Mouse (Mus musculus) left cerebral cortex, postnatal 25 days (tissue): ENCODE results near the gene Vapa. TPM values are rescaled to one million over a fixed set of nuclear protein-coding genes. Genes with fewer than 3 reads are reported as not detected.
A peak's percentile ranks its signal among the peaks of the same experiment; 100 is the strongest.
"Not testable (repeated sequence)": the region's sequence is repeated elsewhere in the genome, so short reads cannot be mapped to it uniquely, and the experiment has no call there.

Experiments used
- DNase-seq, 2 experiments: peaks; one replicate each; pipeline ENCODE4 v3.0.0; 2022; ENCODE audit warnings: low spot score in 2 of 2, mixed read lengths in 1 of 2
- intact Hi-C: fragments of 180-260 bp; cut with DNase I; formaldehyde crosslinking; loops from one replicate; pipeline ENCODE4 v1.15.1; 2025
- total RNA-seq, 2 experiments: library from RNA; stranded (reverse); gene quantifications; 2 replicates each; pipeline ENCODE4 v1.2.3; 2021

Gene Vapa
- total RNA-seq, 2 experiments from 2014 or later: 162 to 181 TPM

DNA sequence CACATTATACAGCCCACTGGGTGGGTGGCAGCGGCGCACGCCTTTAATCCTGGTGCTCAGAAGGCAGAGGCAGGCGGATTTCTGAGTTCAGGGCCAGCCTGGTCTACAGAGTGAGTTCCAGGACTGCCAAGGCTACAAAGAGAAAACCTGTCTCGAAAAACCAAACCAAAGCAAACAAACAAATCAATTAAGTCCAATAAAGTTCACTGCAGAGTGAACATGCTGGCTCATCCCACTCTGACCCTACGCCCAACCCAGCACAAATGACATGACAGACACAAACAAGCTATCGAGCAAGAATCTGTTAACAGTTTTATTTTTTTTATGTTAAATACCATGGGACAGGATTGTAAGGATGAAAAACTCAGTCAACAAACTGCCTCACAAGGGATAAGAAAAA is 33.6 kb downstream of the Vapa start:
- no peak for DNase-seq
- intact Hi-C loops: no loop called here

GRCm38 (mm10) chr17:65575339-65575738 is 38.0 kb downstream of the Vapa start:
- intact Hi-C loops: no loop called here
- DNase-seq: peak in 1 of 2 experiments; percentile 56

DNA sequence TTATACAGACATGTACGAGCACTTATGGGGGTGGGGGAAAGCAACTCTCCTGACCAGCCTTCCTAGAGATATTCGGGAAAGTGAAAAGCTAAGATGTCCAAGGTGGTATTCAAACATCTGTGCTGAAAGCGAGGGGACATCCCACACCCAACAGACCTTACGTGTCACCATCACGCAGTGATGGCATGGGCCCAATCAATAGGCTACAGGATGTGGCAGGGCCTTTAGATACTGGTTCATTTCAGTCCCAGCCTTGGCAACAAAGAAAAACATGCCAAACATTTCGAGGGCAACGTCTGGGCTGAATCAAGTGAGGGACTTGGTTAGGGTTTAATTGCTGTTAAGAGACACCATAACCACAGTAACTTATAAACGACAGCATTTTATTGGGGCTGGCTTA is 38.5 kb downstream of the Vapa start:
- intact Hi-C loops: no loop called here
- no peak for DNase-seq

- intact Hi-C loops: no loop called here
- peak in 1 of 2 experiments; percentile 57 for DNase-seq
These were observed 41.5 kb downstream of the Vapa start for GRCm38 (mm10) chr17:65571866-65572265.

DNA sequence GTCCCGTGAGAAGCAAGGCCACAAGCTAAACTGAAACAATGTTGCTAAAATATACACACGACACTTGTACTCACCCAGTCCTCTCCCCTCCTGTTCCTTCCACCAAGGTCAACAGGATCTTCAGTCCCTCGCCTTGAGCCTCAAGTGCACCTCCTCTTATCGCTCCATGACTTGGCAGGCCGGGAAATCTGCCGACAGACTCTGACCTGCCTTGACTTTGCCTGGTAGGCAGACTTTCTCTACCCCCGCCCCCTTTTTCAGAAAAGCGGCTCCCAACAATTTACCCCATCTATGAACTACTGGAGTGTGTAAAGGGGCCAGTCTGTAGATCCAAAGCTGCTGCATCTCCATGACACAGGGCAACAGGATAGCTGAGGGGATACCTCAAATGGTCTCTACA is 41.9 kb downstream of the Vapa start:
- intact Hi-C loops: no loop called here
- DNase-seq: no peak

DNA sequence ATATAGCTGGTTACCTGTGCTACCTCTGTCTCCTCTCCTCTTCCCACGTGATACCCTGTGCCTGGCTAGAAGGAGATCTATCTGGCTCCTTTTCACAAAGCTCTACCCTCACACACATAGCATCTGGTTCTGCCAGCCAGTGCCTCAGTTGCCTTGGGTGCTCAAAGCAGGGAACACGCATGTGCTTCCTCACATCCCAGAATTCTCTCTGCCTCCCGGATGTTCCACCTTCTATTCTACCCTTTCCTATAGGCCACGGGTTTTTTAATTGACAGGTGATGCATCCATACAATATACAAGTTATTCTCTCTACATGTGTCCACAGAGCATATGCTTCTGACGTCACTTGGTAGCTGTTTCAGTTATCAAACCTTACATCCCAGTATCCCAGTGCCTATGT is 49.2 kb downstream of the Vapa start:
- intact Hi-C loops: no loop called here
- DNase-seq: no peak

DNA sequence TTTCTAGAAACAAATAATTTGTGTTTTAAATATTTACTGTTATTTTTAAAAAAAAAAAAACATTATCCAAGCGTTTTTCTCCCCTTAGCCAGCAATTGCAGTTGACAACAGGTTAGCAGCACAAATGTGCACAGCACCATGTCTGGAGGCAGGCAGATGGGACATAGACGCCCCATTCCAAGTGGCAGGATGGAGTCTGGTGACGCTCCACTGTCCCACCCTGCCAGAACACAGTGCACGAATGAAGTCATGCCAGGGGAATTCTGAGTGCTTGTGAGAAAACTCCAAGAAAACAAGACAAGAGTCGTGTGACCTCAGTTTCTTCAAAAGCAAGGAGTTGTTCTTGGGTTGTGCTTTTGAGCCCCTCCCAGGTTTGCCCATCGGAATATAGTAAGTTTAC is 50.0 kb downstream of the Vapa start:
- intact Hi-C loops: no loop called here
- no peak for DNase-seq

DNA sequence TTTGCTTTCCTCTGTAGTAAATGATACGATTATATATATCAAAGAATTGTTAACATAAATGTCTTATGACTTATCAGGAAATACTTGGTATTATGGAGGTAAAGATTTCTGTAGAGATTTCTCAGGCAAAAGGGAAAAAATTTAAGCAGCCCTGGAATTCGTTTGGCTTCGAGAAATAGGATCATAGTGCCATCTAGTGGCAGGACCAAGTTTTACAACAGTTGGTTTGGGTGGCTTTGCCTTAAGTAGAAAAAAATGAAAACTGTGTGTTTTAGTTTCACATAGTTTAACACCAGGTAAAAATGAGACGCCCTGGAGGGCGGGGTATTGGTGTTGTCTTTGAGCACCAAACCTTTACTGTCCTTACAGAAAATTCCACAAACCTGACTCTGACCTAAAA is 50.6 kb downstream of the Vapa start:
- peak; percentile 73 to 83 for DNase-seq
- intact Hi-C loops: no loop called here

DNA sequence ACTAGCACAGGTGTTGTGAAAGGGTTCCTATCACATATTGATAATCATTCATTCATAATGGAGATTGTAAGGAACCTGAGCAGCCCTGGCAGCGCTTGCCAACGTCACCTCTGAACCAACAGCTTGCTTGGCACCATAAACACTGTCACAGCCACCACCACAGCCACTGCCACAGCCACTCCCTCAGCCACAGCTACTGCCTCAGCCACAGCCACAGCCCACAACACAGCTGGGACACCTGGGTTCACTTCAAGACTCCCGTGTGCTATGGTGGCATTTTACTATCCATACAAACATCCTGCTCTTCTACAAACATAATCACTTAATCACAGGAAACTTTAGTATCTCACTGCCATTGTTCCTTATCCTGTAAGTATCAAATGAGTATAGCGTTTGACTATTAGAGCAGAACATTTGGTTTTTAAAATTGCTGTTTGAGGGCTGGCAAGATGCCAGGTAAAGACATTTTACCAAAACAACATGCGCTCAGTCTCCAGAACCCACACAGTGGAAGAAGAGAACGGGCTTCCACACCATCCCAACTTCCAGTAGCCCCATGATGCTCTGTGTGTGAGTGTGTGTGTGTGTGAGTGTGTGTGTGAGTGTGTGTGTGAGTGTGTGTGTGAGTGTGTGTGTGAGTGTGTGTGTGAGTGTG is 51.9 kb downstream of the Vapa start:
- intact Hi-C loops: no loop called here
- no peak for DNase-seq

GRCm38 (mm10) chr17:65559273-65559672 is 54.1 kb downstream of the Vapa start:
- DNase-seq: no peak
- intact Hi-C loops: loop anchor here (10.0 kb wide), 1 partner anchor 954 kb away; the partner anchor contains the start of gene Man2a1

GRCm38 (mm10) chr17:65558788-65559187 is 54.6 kb downstream of the Vapa start:
- DNase-seq: no peak
- intact Hi-C loops: loop anchor here (10.0 kb wide), 1 partner anchor 954 kb away; the partner anchor contains the start of gene Man2a1

DNA sequence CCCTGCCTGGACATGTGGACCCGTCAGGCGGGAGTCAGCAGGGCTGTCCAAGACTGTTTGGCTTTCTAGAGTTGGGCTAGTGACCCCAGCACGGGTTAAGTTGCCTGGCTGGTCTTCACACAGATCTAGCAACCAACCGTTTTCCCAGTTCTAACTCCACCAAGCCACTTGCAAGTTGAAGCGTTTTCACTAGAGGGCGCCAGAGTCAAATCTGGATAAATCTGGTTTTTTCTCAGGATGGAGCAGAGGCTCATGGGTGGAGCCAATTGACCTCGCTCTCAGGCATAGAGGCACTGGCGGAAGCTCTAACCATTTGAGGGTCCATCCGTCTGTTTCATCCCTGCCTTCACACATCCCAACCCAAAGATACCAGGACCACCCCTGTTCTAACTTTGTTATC is 55.1 kb downstream of the Vapa start:
- intact Hi-C loops: loop anchor here (10.0 kb wide), 1 partner anchor 953 kb away; the partner anchor contains the start of gene Man2a1
- DNase-seq: peak; percentile 38 to 48

DNA sequence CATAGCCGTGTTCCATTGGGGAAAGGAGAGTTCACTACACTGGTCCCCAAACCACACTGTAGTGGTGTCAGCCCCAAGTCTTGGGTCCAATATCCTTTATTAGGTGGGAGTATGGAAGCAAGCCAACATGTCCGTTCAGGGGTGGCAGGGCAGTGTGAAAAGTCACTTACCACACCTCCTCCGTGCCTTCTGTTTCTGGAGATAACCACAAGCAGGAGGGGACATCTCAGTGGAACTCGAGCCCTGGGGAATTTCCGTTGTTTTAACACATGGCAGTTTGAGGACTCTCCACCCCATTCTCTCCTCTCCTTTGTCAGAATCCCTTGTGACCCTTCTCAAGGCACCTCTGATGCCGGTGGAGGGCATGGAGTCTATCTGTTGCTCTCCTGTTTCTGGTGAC is 56.1 kb downstream of the Vapa start:
- DNase-seq: no peak
- intact Hi-C loops: loop anchor here (10.0 kb wide), 1 partner anchor 952 kb away; the partner anchor contains the start of gene Man2a1

GRCm38 (mm10) chr17:65556798-65557197 is 56.6 kb downstream of the Vapa start:
- DNase-seq: peak in 1 of 2 experiments; percentile 23
- intact Hi-C loops: loop anchor here (10.0 kb wide), 1 partner anchor 952 kb away; the partner anchor contains the start of gene Man2a1

DNA sequence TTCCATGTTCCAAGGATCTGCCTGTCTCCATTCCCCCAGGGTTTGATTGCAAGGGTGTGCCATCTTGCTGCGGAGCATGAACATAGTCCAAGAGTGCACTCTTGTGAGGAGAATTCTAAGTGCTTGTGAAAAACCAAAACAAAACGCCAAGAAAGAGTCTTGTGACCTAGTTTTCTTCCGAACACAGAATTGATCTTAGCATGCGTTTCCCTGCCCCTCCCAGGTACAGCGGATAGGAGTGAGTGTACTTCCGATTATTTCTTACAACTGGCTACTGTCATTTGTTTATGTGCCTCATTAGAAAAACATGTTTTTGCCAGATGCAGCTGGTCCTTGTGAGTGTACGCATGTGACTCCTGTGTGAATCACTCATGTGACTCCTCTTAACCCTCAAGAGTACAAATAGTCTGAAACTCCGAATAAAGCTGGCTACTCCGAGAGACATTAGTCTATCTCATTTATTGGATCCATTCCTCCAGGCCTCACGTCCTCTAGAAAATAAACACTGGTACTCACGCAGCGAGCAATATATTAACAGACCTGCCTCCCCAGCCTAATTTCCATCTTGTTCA is 60.8 kb downstream of the Vapa start:
- intact Hi-C loops: loop anchor here (10.0 kb wide), 1 partner anchor 948 kb away; the partner anchor contains the start of gene Man2a1
- no peak for DNase-seq

- intact Hi-C loops: loop anchor here (10.0 kb wide), 1 partner anchor 946 kb away; the partner anchor contains the start of gene Man2a1
- DNase-seq: no peak
These were observed 63.0 kb downstream of the Vapa start for GRCm38 (mm10) chr17:65550357-65550756.

GRCm38 (mm10) chr17:65548698-65549365 is 64.5 kb downstream of the Vapa start:
- intact Hi-C loops: no loop called here
- no peak for DNase-seq

GRCm38 (mm10) chr17:65546221-65546620 is 67.1 kb downstream of the Vapa start:
- intact Hi-C loops, DNase-seq: not testable (repeated sequence)

DNA sequence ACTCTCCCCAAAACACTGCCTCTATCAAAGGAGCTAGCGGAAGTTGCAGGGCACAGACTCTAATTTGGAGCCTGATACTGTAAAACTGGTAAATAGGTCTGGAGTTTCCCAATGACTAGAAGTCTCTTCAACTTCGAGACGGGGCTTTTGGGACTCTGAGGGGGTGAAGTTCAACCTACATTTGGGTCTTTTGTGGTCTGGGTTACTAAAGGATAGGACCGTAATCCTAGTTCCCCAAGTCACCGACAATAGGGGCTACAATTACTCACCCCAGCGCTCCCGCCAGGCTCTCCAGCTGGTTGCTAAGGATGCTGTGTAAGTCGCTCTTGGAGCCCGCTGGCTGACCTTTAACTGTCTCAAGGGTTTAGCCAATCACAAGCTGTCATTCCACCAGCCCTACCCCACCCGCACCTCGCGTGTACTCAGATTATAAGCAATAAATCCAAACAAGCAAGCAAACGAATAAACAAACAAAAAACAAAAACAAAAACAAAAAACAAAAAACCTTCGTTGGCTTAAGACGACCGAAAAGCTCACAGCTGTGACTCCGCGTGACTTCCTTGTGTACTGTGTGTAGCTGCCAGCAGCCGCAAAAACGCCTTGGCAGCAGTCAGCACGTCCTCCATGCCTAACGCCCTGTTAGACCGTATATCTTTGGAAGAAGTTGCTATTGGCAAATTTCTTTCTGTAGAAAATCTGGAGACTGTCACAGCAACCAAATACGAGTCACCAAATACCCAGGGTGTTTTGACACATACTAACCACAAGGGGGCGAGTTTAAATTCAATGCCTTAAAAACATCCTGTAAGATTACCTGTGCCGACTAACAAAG is 72.7 kb downstream of the Vapa start, which contains the start of gene Tmem232:
TSS of gene Tmem232 (minus strand) at position 342 of the 832 bp plus-strand sequence.
- DNase-seq: peak; percentile 24 to 49
- intact Hi-C loops: no loop called here

DNA sequence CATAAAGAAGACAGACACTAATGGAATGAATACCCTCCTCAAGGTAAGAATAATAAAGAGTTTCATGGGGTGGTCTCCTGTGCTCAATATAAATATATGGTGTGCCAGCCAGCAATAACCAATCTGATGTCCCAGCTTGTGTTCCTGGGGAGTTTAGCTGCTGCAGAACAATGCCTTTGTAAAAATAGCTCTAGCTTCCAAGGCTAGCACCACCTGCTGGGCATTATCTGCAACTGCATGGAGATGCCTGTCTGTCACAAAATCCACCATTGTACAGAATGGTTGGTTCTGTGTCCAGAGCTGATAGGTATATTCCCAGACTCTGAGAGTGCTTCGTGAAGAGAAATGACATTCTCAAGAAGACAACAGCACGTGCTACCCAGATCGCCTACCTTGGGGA is 77.2 kb downstream of the Vapa start:
- peak; percentile 25 to 32 for DNase-seq
- intact Hi-C loops: no loop called here
